Mouse (Mus musculus) ES-CJ7 (cell line): ENCODE data around the gene Gm5592.
"Not testable (repeated sequence)": the region's sequence is repeated elsewhere in the genome, so short reads cannot be mapped to it uniquely, and the experiment has no call there.

Experiments
- DNase-seq: peaks from one replicate; pipeline ENCODE4 v3.0.0; 2011; ENCODE audit warnings: low read depth, low spot score

Gm5592 gene

GRCm38 (mm10) chr7:41153541-41153940 lies at the start of gene Gm5592:
TSS of gene Gm5592 (plus strand) at chr7:41153841.
- DNase-seq: not testable (repeated sequence)

- not testable (repeated sequence) for DNase-seq
Observed at GRCm38 (mm10) chr7:41155806-41156205, 2.2 kb downstream of the Gm5592 start.

- DNase-seq: not testable (repeated sequence)
Observed at GRCm38 (mm10) chr7:41157879-41158278, 4.2 kb downstream of the Gm5592 start.

- not testable (repeated sequence) for DNase-seq
Observed at GRCm38 (mm10) chr7:41158562-41158961, 4.9 kb downstream of the Gm5592 start.

GRCm38 (mm10) chr7:41193671-41194070 lies 40.0 kb downstream of the Gm5592 start:
- no peak for DNase-seq
